In the genomic region with DNA sequence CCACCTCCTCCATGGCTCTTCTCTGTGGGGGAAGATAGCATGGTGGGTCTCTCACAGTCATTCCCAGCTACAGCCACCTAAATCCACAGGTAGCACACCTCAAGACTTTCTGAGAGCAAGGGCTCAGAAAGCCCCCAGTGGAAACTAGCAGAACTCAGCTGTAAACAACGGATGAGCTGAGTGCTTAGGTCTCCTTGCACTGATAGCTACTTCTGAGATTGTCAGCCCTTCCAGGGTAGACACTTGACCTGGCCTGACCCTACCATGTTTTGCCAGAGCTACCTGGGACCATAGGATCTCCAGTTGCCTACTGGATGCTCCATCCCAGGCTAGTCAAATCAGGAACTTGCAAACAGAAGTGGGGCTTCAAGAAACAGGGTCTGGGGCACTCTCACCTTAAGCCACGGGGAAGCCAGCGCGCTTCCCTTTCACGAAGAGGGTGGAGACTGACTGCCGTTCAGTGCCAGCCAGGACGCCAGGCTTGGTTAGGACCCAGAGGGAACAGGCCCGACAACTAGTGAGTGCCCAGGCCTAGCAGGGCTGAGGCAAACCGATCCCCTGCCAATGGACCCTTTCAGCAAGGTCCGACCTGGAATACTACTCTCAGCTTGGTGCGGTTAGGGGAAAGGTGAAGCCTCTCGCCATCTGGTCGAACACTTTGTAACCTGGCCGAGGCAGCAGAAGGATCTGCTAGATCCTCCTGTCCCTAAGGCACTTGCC, we compare ENCODE assay signal across 7 mouse cellular contexts. TPM values are rescaled to one million over a fixed set of nuclear protein-coding genes. Genes with fewer than 3 reads are reported as not detected.
DNase-seq lines count a peak whose midpoint lies in the region; ATAC-seq and TF ChIP-seq lines count a peak whose summit lies in the region.

No protein-coding gene starts in this region.

- peak overlapping the region; percentile 62 for H3K4me3 ChIP-seq in heart, postnatal 0 days (ENCODE audit: low read depth, low read length)
- H3K4me3 ChIP-seq in limb, embryonic 14.5 days (replicated peaks; ENCODE audit: low read length): peak overlapping the region; percentile 89
- peak overlapping the region; percentile 86 for H3K4me3 ChIP-seq in neural tube, embryonic 12.5 days

- 4% methylated on average over 14 of the region's 14 CpGs for WGBS in heart, postnatal 0 days
- WGBS in limb, embryonic 14.5 days: 1% methylated on average over 14 of the region's 14 CpGs
- 1% methylated on average over 14 of the region's 14 CpGs for WGBS in neural tube, embryonic 12.5 days

- H3K9ac ChIP-seq in heart, postnatal 0 days (replicated peaks; ENCODE audit: low read depth, low read length): peak overlapping the region; percentile 65
- peak overlapping the region; percentile 89 for H3K9ac ChIP-seq in limb, embryonic 14.5 days (ENCODE audit: low read depth, low read length, severe bottlenecking)
- peak overlapping the region; percentile 93 for H3K9ac ChIP-seq in neural tube, embryonic 12.5 days

- peak overlapping the region; percentile 77 for H3K4me2 ChIP-seq in heart, postnatal 0 days (ENCODE audit: low read depth, low read length)
- H3K4me2 ChIP-seq in limb, embryonic 14.5 days (replicated peaks; ENCODE audit: low read depth, low read length, severe bottlenecking): peak overlapping the region; percentile 72
- peak overlapping the region; percentile 97 for H3K4me2 ChIP-seq in neural tube, embryonic 12.5 days (replicated peaks)

- peak; percentile 32 for DNase-seq in right cerebral cortex, postnatal 4 days
- no peak for DNase-seq in right cerebral cortex, postnatal 25 days
- DNase-seq in c-Kit-positive CD71-positive TER-119-positive erythroid progenitor cells, embryonic 14.5 days (ENCODE audit: low spot score): peak; percentile 36
- DNase-seq in heart, postnatal 0 days (ENCODE audit: low spot score): no peak
- no peak for DNase-seq in limb, embryonic 14.5 days (ENCODE audit: low spot score)
- no peak for DNase-seq in right cerebral cortex, postnatal 36 days (ENCODE audit: low spot score in 2 of 2)

- H3K27ac ChIP-seq in heart, postnatal 0 days (ENCODE audit: low read depth): peak overlapping the region; percentile 91
- H3K27ac ChIP-seq in limb, embryonic 14.5 days (replicated peaks; ENCODE audit: low read depth, low read length): peak overlapping the region; percentile 98
- peak overlapping the region; percentile 98 for H3K27ac ChIP-seq in neural tube, embryonic 12.5 days

- no peak for ATAC-seq in heart, postnatal 0 days (ENCODE audit: insufficient read depth, low read depth)
- ATAC-seq in limb, embryonic 14.5 days (ENCODE audit: low FRiP score, low read depth): no peak
- no peak for ATAC-seq in neural tube, embryonic 12.5 days (ENCODE audit: low FRiP score, low read depth)

- H3K4me1 ChIP-seq in heart, postnatal 0 days (ENCODE audit: control insufficient read depth, insufficient read depth): peaks cover 38% of the 10 kb centered on the region
- H3K4me1 ChIP-seq in limb, embryonic 14.5 days (ENCODE audit: control insufficient read depth, insufficient read depth, low read length): peaks cover 23% of the 10 kb centered on the region
- H3K4me1 ChIP-seq in neural tube, embryonic 12.5 days: peaks cover 44% of the 10 kb centered on the region

- no peaks in the 10 kb centered on the region for H3K27me3 ChIP-seq in heart, postnatal 0 days (ENCODE audit: control insufficient read depth, insufficient read depth, low read length)
- H3K27me3 ChIP-seq in limb, embryonic 14.5 days (ENCODE audit: control insufficient read depth, insufficient read depth, low read length): no peaks in the 10 kb centered on the region
- no peaks in the 10 kb centered on the region for H3K27me3 ChIP-seq in neural tube, embryonic 12.5 days (replicated peaks)

- H3K9me3 ChIP-seq in heart, postnatal 0 days (replicated peaks; ENCODE audit: control insufficient read depth, low read length): no peaks in the 10 kb centered on the region
- no peaks in the 10 kb centered on the region for H3K9me3 ChIP-seq in limb, embryonic 14.5 days (ENCODE audit: control insufficient read depth, low read length)
- H3K9me3 ChIP-seq in neural tube, embryonic 12.5 days: no peaks in the 10 kb centered on the region

- no peak for TF ChIP-seq CTCF in heart, postnatal 0 days (IDR thresholded peaks at IDR 0.05; ENCODE audit: low read depth)

- no peak; the same call in 1 of the 2 replicates for TF ChIP-seq EP300 in heart, postnatal 0 days (IDR thresholded peaks at IDR 0.05; ENCODE audit: low read depth)

- TF ChIP-seq POLR2A in limb, embryonic 14.5 days (IDR thresholded peaks at IDR 0.05; ENCODE audit: borderline replicate concordance, extremely low read depth, insufficient read depth, insufficient read length): no peak

- H3K36me3 ChIP-seq in heart, postnatal 0 days (replicated peaks; ENCODE audit: control insufficient read depth, insufficient read depth, low read length): peaks cover 25% of the 10 kb centered on the region
- peaks cover 40% of the 10 kb centered on the region for H3K36me3 ChIP-seq in limb, embryonic 14.5 days (ENCODE audit: control insufficient read depth, insufficient read depth, low read length)
- H3K36me3 ChIP-seq in neural tube, embryonic 12.5 days: peaks cover 43% of the 10 kb centered on the region

RNA-seq across cellular contexts. Expression of gene Fasn, which starts 1.4 kb away (rescaled TPM):
- 79.2 and 90.4 TPM in 2 replicates for total RNA-seq in heart, postnatal 0 days (2014; rRNA removed; ENCODE audit: low replicate concordance)
- polyA plus RNA-seq in heart, postnatal 0 days (2015; fragmentation: Nextera tagmentation; extraction: Ambion mirVana): 10.8 and 14.1 TPM in 2 replicates
- 187 and 282 TPM in 2 replicates for polyA plus RNA-seq in limb, embryonic 14.5 days (2012; rRNA removed)
- polyA plus RNA-seq in limb, embryonic 14.5 days (2014; fragmentation: Nextera tagmentation; extraction: Ambion mirVana): 81.9 and 86.7 TPM in 2 replicates
- 87.6 and 102 TPM in 2 replicates for polyA plus RNA-seq in neural tube, embryonic 12.5 days (2016; fragmentation: Nextera tagmentation; extraction: Ambion mirVana)

RNA-seq across cellular contexts. Expression of gene Dus1l, which starts 26.8 kb away (rescaled TPM):
- 42.2 and 47.1 TPM in 2 replicates for total RNA-seq in heart, postnatal 0 days (2014; rRNA removed; ENCODE audit: low replicate concordance)
- polyA plus RNA-seq in heart, postnatal 0 days (2015; fragmentation: Nextera tagmentation; extraction: Ambion mirVana): 35.6 and 40.2 TPM in 2 replicates
- polyA plus RNA-seq in limb, embryonic 14.5 days (2012; rRNA removed): 55.3 and 55.8 TPM in 2 replicates
- polyA plus RNA-seq in limb, embryonic 14.5 days (2014; fragmentation: Nextera tagmentation; extraction: Ambion mirVana): 60.2 and 63.4 TPM in 2 replicates
- 63.5 and 65.5 TPM in 2 replicates for polyA plus RNA-seq in neural tube, embryonic 12.5 days (2016; fragmentation: Nextera tagmentation; extraction: Ambion mirVana)

RNA-seq across cellular contexts. Expression of gene Gps1, which starts 38.9 kb away (rescaled TPM):
- total RNA-seq in heart, postnatal 0 days (2014; rRNA removed; ENCODE audit: low replicate concordance): 120 and 125 TPM in 2 replicates
- 94.2 and 94.4 TPM in 2 replicates for polyA plus RNA-seq in heart, postnatal 0 days (2015; fragmentation: Nextera tagmentation; extraction: Ambion mirVana)
- polyA plus RNA-seq in limb, embryonic 14.5 days (2012; rRNA removed): 236 and 273 TPM in 2 replicates
- polyA plus RNA-seq in limb, embryonic 14.5 days (2014; fragmentation: Nextera tagmentation; extraction: Ambion mirVana): 248 and 249 TPM in 2 replicates
- polyA plus RNA-seq in neural tube, embryonic 12.5 days (2016; fragmentation: Nextera tagmentation; extraction: Ambion mirVana): 250 and 258 TPM in 2 replicates

RNA-seq across cellular contexts. Expression of gene Rfng, which starts 39.0 kb away (rescaled TPM):
- total RNA-seq in heart, postnatal 0 days (2014; rRNA removed; ENCODE audit: low replicate concordance): 14.5 and 26.4 TPM in 2 replicates
- 15.3 and 17.0 TPM in 2 replicates for polyA plus RNA-seq in heart, postnatal 0 days (2015; fragmentation: Nextera tagmentation; extraction: Ambion mirVana)
- polyA plus RNA-seq in limb, embryonic 14.5 days (2012; rRNA removed): 61.0 and 79.7 TPM in 2 replicates
- polyA plus RNA-seq in limb, embryonic 14.5 days (2014; fragmentation: Nextera tagmentation; extraction: Ambion mirVana): 36.8 and 39.0 TPM in 2 replicates
- polyA plus RNA-seq in neural tube, embryonic 12.5 days (2016; fragmentation: Nextera tagmentation; extraction: Ambion mirVana): 77.2 and 81.3 TPM in 2 replicates

Comparison
In these comparisons a context has a peak if more than half of its experiments do, and no peak if none do; other contexts are left out.
1. DNase-seq: peak in right cerebral cortex, postnatal 4 days (single experiment) and c-Kit-positive CD71-positive TER-119-positive erythroid progenitor cells, embryonic 14.5 days (single experiment); none in right cerebral cortex, postnatal 25 days (single experiment), heart, postnatal 0 days (single experiment), limb, embryonic 14.5 days (single experiment) and right cerebral cortex, postnatal 36 days (0 of 2).
2. Peak in every context shown above with its lines, with median percentiles within 50 percentile points of each other: H3K27ac ChIP-seq, H3K4me2 ChIP-seq, H3K4me3 ChIP-seq and H3K9ac ChIP-seq.